Mouse (Mus musculus) hindbrain, embryonic 13.5 days (tissue): ENCODE measurements around the gene Gpr19. TPM values are rescaled to one million over a fixed set of nuclear protein-coding genes. Genes with fewer than 3 reads are reported as not detected.

Source experiments
- ATAC-seq: fragments of 200-750 bp; cut with Nextera tagmentation; 2 replicates; pipeline ENCODE4 v1.8.0; 2017; ENCODE audit warnings: moderate TSS enrichment; ENCODE audit not compliant: low FRiP score
- H3K27ac ChIP-seq: fragments of 300-500 bp; sonication (generic); 2 replicates; pipeline ENCODE4 v1.5.1; 2015; ENCODE audit warnings: inconsistent platforms, mild to moderate bottlenecking, moderate library complexity
- H3K27me3 ChIP-seq: fragments of 300-500 bp; sonication (generic); 2 replicates; pipeline ENCODE4 v1.6.1; 2015; ENCODE audit warnings: mild to moderate bottlenecking, inconsistent platforms
- H3K36me3 ChIP-seq: fragments of 300-500 bp; sonication (generic); 2 replicates; pipeline ENCODE4 v1.6.1; 2015; ENCODE audit warnings: mild to moderate bottlenecking, inconsistent platforms
- H3K4me1 ChIP-seq: fragments of 300-500 bp; sonication (generic); replicated peaks from 2 replicates; pipeline ENCODE4 v1.6.1; 2015; ENCODE audit warnings: inconsistent platforms
- H3K4me2 ChIP-seq: fragments of 300-500 bp; sonication (generic); 2 replicates; pipeline ENCODE4 v1.6.1; 2015; ENCODE audit warnings: inconsistent platforms, mild to moderate bottlenecking, moderate library complexity
- H3K4me3 ChIP-seq: fragments of 300-500 bp; sonication (generic); 2 replicates; pipeline ENCODE4 v1.5.1; 2015; ENCODE audit warnings: mild to moderate bottlenecking, inconsistent platforms
- H3K9ac ChIP-seq: fragments of 300-500 bp; sonication (generic); 2 replicates; pipeline ENCODE4 v1.6.1; 2015; ENCODE audit warnings: mild to moderate bottlenecking, inconsistent platforms
- H3K9me3 ChIP-seq: fragments of 300-500 bp; sonication (generic); 2 replicates; pipeline ENCODE4 v1.6.1; 2016; ENCODE audit warnings: inconsistent platforms
- WGBS: fragments of 180-500 bp; shearing (Covaris S2); methylation state at CpG from one replicate; pipeline ENCODE4 v1.1.7; 2015; 5-methylcytosine and 5-hydroxymethylcytosine counted together
- polyA plus RNA-seq: library from polyadenylated mRNA; unstranded; fragments of >200 nt; fragmentation: Nextera tagmentation; extraction: Ambion mirVana; gene quantifications from 2 replicates; pipeline ENCODE4 v1.2.1, GENCODE M21; 2015

Gpr19 gene
- polyA plus RNA-seq, 1 experiment from 2014 or later = 39.0 TPM

- Histone ChIP-seq H3K4me1 (peaks cover 22% of the 10 kb centered on the region), H3K9me3 (no peaks in the 10 kb centered on the region), H3K27ac (no peak overlapping the region), H3K4me3 (peak overlapping the region; percentile 62), H3K9ac (peak overlapping the region; percentile 64), H3K4me2 (peak overlapping the region; percentile 73), H3K36me3 (no peaks in the 10 kb centered on the region), H3K27me3 (no peaks in the 10 kb centered on the region)
- peak; percentile 23; the same call in 1 of the 2 replicates for ATAC-seq
- 2% methylated on average over 15 of the region's 15 CpGs for WGBS
These were observed 30.5 kb upstream of the Gpr19 start for GRCm38 (mm10) chr6:134928889-134929310.

DNA sequence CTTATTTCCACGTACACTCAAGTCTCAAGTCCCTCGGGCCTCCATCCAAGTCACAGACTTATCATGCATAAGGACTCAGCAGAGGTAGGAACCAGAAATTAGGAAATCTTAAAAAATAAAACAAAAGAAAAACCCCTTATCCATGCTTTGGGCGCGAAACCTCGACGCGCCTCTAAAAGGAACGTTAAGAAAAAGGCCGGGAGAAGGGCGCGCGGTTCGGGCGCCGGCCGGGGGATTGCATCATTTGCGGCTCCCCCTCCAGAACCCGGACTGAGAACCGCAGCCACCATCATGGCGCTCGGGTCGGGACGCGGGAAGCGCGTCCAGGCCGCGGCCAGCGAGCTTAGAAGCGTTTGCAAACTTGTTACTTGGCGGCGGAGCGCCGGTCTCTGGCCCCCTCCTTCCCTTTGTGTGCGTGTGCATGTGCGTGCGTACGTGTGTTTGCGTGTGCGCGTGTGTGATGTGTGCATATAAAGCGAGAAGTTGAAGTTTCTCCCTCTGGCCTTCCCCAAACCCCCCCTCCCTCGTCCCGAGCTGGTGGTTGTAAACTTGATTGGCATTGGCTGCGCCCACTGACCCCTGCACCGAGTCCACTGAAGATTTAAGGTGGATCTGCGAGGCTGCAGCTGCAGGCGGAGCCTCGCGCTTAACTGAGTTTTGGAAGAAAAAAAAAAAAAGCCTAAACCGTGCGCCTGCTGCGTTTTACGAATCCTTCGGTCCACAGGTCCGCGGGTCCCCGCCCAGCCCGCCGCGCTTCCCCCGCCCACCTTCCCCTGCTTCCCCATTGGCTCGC, 29.9 kb upstream of the Gpr19 start:
- H3K4me3 ChIP-seq = peak overlapping the region; percentile 62
- H3K27me3 ChIP-seq = no peaks in the 10 kb centered on the region
- peak overlapping the region; percentile 92 for H3K27ac ChIP-seq
- H3K4me1 ChIP-seq = peaks cover 28% of the 10 kb centered on the region
- peak overlapping the region; percentile 73 for H3K4me2 ChIP-seq
- under 1% methylated on average over 63 of the region's 63 CpGs for WGBS
- peak; percentile 87 for ATAC-seq
- no peaks in the 10 kb centered on the region for H3K9me3 ChIP-seq
- no peaks in the 10 kb centered on the region for H3K36me3 ChIP-seq
- peak overlapping the region; percentile 72 for H3K9ac ChIP-seq

DNA sequence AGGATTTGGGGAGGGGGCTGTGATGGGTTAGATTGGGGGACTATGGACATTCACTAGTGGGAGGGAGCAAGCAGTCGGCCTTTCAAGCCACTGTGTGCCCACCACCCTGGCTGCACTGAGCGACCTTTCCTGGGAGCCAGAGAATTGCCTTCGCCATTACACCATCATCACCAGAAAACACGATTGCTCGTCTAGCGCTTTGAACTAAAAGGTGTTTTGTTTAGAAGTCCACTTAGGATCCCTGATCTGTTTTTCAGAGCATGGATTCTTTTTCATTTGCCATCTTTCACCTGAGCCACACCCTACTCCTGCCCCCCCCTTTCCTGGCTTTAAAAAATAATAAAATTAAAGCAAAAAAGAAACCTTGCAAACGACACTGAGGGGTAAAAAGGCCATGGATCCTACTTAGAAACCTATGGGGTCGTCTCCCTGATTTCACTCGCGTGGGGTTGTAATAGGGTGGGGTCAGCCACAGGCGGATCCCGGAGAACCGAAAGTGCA, 29.3 kb upstream of the Gpr19 start:
- peaks cover 32% of the 10 kb centered on the region for H3K4me1 ChIP-seq
- H3K4me2 ChIP-seq = peak overlapping the region; percentile 73
- 1% methylated on average over 13 of the region's 13 CpGs for WGBS

DNA sequence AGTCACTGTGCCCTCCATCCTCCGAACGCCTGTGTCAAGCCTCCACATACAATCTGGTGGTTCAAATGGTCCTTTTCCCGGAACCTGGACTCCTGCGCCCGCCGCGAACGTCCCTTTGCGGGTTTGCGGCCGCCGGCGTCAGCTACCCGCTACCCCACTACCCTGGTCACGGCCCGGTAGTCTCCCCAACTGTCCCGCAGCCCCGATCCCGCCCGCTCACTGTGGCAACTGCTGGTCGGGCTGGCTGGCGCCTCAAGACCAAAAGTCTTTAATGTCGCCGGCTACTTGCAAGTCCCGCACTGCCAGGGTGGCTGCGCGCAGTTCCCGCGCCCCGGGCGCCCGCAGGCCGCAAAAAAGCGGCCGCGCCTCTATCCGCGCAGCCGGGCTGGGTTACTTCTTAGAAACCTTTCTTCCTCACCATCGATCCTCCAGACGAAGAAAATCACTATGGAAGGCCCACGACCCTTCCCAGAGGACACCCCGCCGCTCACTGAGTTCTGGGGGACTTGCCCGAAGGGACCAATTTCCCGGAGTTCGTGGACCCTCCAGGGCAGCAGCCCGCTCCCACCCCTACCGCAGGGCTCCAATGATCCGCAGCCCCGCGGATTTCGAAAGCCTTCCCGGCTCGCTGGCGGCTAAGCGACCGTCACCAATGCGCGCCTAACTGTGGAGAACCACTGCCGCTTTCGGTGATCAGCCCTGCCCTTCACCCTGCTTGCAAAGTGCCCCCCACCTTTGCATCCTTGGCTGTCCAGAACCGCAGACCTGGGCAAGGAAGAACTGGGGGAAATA, 28.6 kb upstream of the Gpr19 start:
- peak overlapping the region; percentile 62 for H3K4me3 ChIP-seq
- peak overlapping the region; percentile 73 for H3K4me2 ChIP-seq
- under 1% methylated on average over 63 of the region's 63 CpGs for WGBS
- peaks cover 38% of the 10 kb centered on the region for H3K4me1 ChIP-seq
- peak overlapping the region; percentile 72 for H3K9ac ChIP-seq
- no peaks in the 10 kb centered on the region for H3K36me3 ChIP-seq
- no peaks in the 10 kb centered on the region for H3K27me3 ChIP-seq
- peak overlapping the region; percentile 92 for H3K27ac ChIP-seq
- H3K9me3 ChIP-seq = no peaks in the 10 kb centered on the region
- peak; percentile 26 for ATAC-seq

More for the DNA sequence above, 29.3 kb upstream of the Gpr19 start:
- H3K4me3 ChIP-seq = peak overlapping the region; percentile 62
- peak overlapping the region; percentile 72 for H3K9ac ChIP-seq
- ATAC-seq = peak; percentile 29; the same call in 1 of the 2 replicates
- H3K27ac ChIP-seq = peak overlapping the region; percentile 92
- no peaks in the 10 kb centered on the region for H3K27me3 ChIP-seq
- H3K36me3 ChIP-seq = no peaks in the 10 kb centered on the region
- no peaks in the 10 kb centered on the region for H3K9me3 ChIP-seq

- no peak for ATAC-seq
- Histone ChIP-seq H3K4me1 (peaks cover 44% of the 10 kb centered on the region), H3K9me3 (no peaks in the 10 kb centered on the region), H3K36me3 (no peaks in the 10 kb centered on the region), H3K27ac (peak overlapping the region; percentile 92), H3K4me2 (peak overlapping the region; percentile 73), H3K9ac (peak overlapping the region; percentile 72), H3K4me3 (peak overlapping the region; percentile 62), H3K27me3 (no peaks in the 10 kb centered on the region)
- 14% methylated on average over 3 of the region's 3 CpGs for WGBS
These were observed 27.9 kb upstream of the Gpr19 start for GRCm38 (mm10) chr6:134926338-134926705.

- WGBS = 63% methylated on average over 4 of the region's 4 CpGs
- no peak for ATAC-seq
- Histone ChIP-seq H3K36me3 (no peaks in the 10 kb centered on the region), H3K27ac (no peak overlapping the region), H3K9ac (no peak overlapping the region), H3K4me2 (peak overlapping the region; percentile 31; the same call in 1 of the 2 replicates), H3K4me3 (no peak overlapping the region), H3K9me3 (no peaks in the 10 kb centered on the region), H3K27me3 (no peaks in the 10 kb centered on the region), H3K4me1 (peaks cover 44% of the 10 kb centered on the region)
These were observed 27.4 kb upstream of the Gpr19 start for GRCm38 (mm10) chr6:134925673-134926337.

GRCm38 (mm10) chr6:134924262-134924661, 25.9 kb upstream of the Gpr19 start:
- no peaks in the 10 kb centered on the region for H3K36me3 ChIP-seq
- 79% methylated on average over 3 of the region's 3 CpGs for WGBS

GRCm38 (mm10) chr6:134923670-134924069, 25.3 kb upstream of the Gpr19 start:
- Histone ChIP-seq H3K4me2 (peak overlapping the region; percentile 45), H3K27ac (no peak overlapping the region), H3K4me1 (peaks cover 46% of the 10 kb centered on the region), H3K9ac (peak overlapping the region; percentile 14; the same call in 1 of the 2 replicates), H3K36me3 (no peaks in the 10 kb centered on the region), H3K4me3 (peak overlapping the region; percentile 7), H3K9me3 (no peaks in the 10 kb centered on the region), H3K27me3 (no peaks in the 10 kb centered on the region)
- 73% methylated on average over 4 of the region's 4 CpGs for WGBS
- ATAC-seq = no peak

More at GRCm38 (mm10) chr6:134924262-134924661, 25.9 kb upstream of the Gpr19 start:
- Histone ChIP-seq H3K27ac (no peak overlapping the region), H3K9me3 (no peaks in the 10 kb centered on the region), H3K4me3 (no peak overlapping the region), H3K4me1 (peaks cover 49% of the 10 kb centered on the region), H3K4me2 (peak overlapping the region; percentile 45), H3K9ac (no peak overlapping the region), H3K27me3 (no peaks in the 10 kb centered on the region)
- no peak for ATAC-seq

DNA sequence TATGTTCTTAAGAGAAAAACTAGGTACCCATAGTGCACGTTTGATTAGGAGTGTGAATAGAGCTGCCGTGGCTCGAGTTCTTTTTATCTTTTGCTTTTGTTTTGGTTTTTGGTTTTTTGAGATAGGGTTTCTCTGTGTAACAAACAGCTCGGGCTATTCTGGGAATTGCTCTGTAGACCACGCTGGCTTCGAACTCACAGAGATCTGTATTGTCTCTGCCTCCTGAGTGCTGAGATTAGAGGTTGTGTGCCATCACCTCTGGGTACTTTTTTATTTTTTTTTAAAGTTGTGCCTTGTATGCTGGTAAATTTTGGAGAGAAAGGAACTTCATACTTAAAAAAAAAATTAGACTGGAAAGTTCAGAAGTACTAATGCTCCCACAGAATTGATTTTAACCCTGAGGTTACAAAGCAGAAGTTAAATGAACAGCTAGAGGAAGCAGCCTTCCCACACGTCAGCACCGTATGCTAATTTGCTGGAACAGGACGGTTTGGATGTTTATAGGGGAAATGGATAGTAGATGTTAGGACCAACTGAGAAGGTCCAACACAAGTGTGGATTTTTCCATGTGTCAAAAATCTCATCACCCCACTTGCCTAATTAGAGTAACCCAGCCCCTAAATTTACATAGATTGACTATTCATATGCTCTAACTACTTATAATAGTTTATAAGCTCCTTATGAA, 24.3 kb upstream of the Gpr19 start:
- Histone ChIP-seq H3K27ac (no peak overlapping the region), H3K9ac (peak overlapping the region; percentile 93), H3K4me2 (peak overlapping the region; percentile 86), H3K4me3 (peak overlapping the region; percentile 93), H3K27me3 (peaks cover 9% of the 10 kb centered on the region), H3K36me3 (no peaks in the 10 kb centered on the region), H3K9me3 (no peaks in the 10 kb centered on the region), H3K4me1 (peaks cover 45% of the 10 kb centered on the region)
- no peak for ATAC-seq
- 41% methylated on average over 9 of the region's 9 CpGs for WGBS

GRCm38 (mm10) chr6:134921695-134922510, 23.5 kb upstream of the Gpr19 start:
- Histone ChIP-seq H3K4me2 (peak overlapping the region; percentile 86), H3K27ac (peak overlapping the region; percentile 98; the same call in 1 of the 2 replicates), H3K4me1 (peaks cover 45% of the 10 kb centered on the region), H3K27me3 (peaks cover 11% of the 10 kb centered on the region), H3K9me3 (no peaks in the 10 kb centered on the region), H3K36me3 (no peaks in the 10 kb centered on the region), H3K4me3 (peak overlapping the region; percentile 93), H3K9ac (peak overlapping the region; percentile 93)
- 7% methylated on average over 20 of the region's 20 CpGs for WGBS
- ATAC-seq = no peak
